ENCODE assay signal across 35 mouse cellular contexts in genomic region chr17:85768341-85768740, GRCm38 (mm10).
"Had no signal": no experiment of that assay in that cellular context is flagged by ENCODE, and none has a peak within 500 bp of the region (broad histone marks: within the 10 kb centered on the region; RNA-seq: fewer than 3 reads in every experiment).

No protein-coding gene starts in this region.

- H3K27me3 ChIP-seq: hindbrain, embryonic 12.5 days; hindbrain, embryonic 13.5 days; hindbrain, embryonic 15.5 days; intestine, embryonic 15.5 days; kidney, embryonic 15.5 days had no signal

- H3K27ac ChIP-seq: heart, embryonic 10.5 days; heart, embryonic 13.5 days; heart, embryonic 15.5 days; hindbrain, embryonic 10.5 days; hindbrain, embryonic 12.5 days; hindbrain, embryonic 13.5 days; hindbrain, embryonic 14.5 days; hindbrain, embryonic 15.5 days; hindbrain, postnatal 0 days; intestine, embryonic 15.5 days; kidney, embryonic 15.5 days; kidney, postnatal 0 days; layer of hippocampus, adult 2 months had no signal

- H3K36me3 ChIP-seq: heart, embryonic 10.5 days; heart, embryonic 12.5 days; heart, embryonic 13.5 days; heart, embryonic 15.5 days; hindbrain, embryonic 10.5 days; hindbrain, embryonic 12.5 days; hindbrain, embryonic 13.5 days; hindbrain, embryonic 15.5 days; intestine, embryonic 15.5 days; kidney, embryonic 15.5 days had no signal

- H3K4me1 ChIP-seq: heart, embryonic 12.5 days; heart, embryonic 15.5 days; hindbrain, embryonic 15.5 days; intestine, embryonic 15.5 days had no signal

- DNase-seq: heart, postnatal 10 days; heart, postnatal 14 days; heart, postnatal 36 days; heart, postnatal 4 days; kidney, adult 11 months; kidney, adult 18-20 months; kidney, adult 2 months; kidney, adult 8-10 months; kidney, adult 9 months; kidney, postnatal 10 days; kidney, postnatal 14 days; kidney, postnatal 25 days; kidney, postnatal 36 days; kidney, postnatal 4 days; layer of hippocampus, adult 9-11 months; layer of hippocampus, postnatal 36 days had no signal

- H3K9me3 ChIP-seq: heart, embryonic 10.5 days; heart, embryonic 12.5 days; heart, embryonic 13.5 days; heart, embryonic 15.5 days; hindbrain, embryonic 10.5 days; hindbrain, embryonic 12.5 days; hindbrain, embryonic 13.5 days; hindbrain, embryonic 15.5 days; intestine, embryonic 15.5 days; kidney, embryonic 15.5 days had no signal

- H3K9ac ChIP-seq: heart, embryonic 12.5 days; heart, embryonic 13.5 days; heart, embryonic 15.5 days; hindbrain, embryonic 12.5 days; hindbrain, embryonic 13.5 days; hindbrain, embryonic 14.5 days; hindbrain, embryonic 15.5 days; intestine, embryonic 15.5 days; kidney, embryonic 15.5 days had no signal

- ATAC-seq: hindbrain, embryonic 16.5 days; hindbrain, postnatal 0 days; inflammation-experienced regulatory T-cells, adult 6 months; intestine, embryonic 15.5 days; intestine, embryonic 16.5 days; intestine, postnatal 0 days had no signal

- H3K4me2 ChIP-seq: heart, embryonic 11.5 days; heart, embryonic 12.5 days; heart, embryonic 13.5 days; heart, embryonic 15.5 days; hindbrain, embryonic 12.5 days; hindbrain, embryonic 13.5 days; hindbrain, embryonic 14.5 days; hindbrain, embryonic 15.5 days; intestine, embryonic 15.5 days; kidney, embryonic 15.5 days had no signal

- H3K4me3 ChIP-seq: heart, embryonic 10.5 days; heart, embryonic 12.5 days; heart, embryonic 13.5 days; heart, embryonic 15.5 days; hindbrain, embryonic 10.5 days; hindbrain, embryonic 12.5 days; hindbrain, embryonic 13.5 days; hindbrain, embryonic 15.5 days; intestine, embryonic 15.5 days; kidney, embryonic 15.5 days; layer of hippocampus, adult 2 months had no signal
